Mouse (Mus musculus) kidney, adult 2 months (tissue): ENCODE measurements around the gene Tktl1. TPM values are rescaled to one million over a fixed set of nuclear protein-coding genes. Genes with fewer than 3 reads are reported as not detected.
A peak's percentile ranks its signal among the peaks of the same experiment; 100 is the strongest.

Experiments used
- DNase-seq: peaks from one replicate; pipeline ENCODE4 v3.0.0; 2021
- H3K27ac ChIP-seq: fragments of 200-500 bp; 2 replicates; pipeline ENCODE4 v1.5.1; 2012; ENCODE audit warnings: low read depth, low read length, control low read depth, inconsistent platforms; ENCODE audit not compliant: insufficient read depth
- H3K27me3 ChIP-seq: fragments of 200-500 bp; replicated peaks from 2 replicates; pipeline ENCODE4 v1.6.1; 2012; ENCODE audit warnings: mild to moderate bottlenecking, moderate library complexity, low read length, inconsistent platforms; ENCODE audit not compliant: control insufficient read depth, insufficient read depth
- H3K36me3 ChIP-seq: fragments of 200-500 bp; 2 replicates; pipeline ENCODE4 v1.6.1; 2012; ENCODE audit warnings: mild to moderate bottlenecking, moderate library complexity, low read length, inconsistent platforms; ENCODE audit not compliant: control insufficient read depth, insufficient read depth
- H3K4me1 ChIP-seq: fragments of 200-500 bp; 2 replicates; pipeline ENCODE4 v1.6.1; 2011; ENCODE audit warnings: low read length; ENCODE audit not compliant: control insufficient read depth, insufficient read depth
- H3K4me3 ChIP-seq: fragments of 200-500 bp; 2 replicates; pipeline ENCODE4 v1.5.1; 2011; ENCODE audit warnings: mild to moderate bottlenecking, low read depth, low read length, control low read depth; ENCODE audit not compliant: insufficient read depth
- CTCF ChIP-seq: fragments of 200-500 bp; conservative IDR thresholded peaks from 2 replicates; pipeline ENCODE4 v1.5.1; 2011; ENCODE audit warnings: low read depth, mild to moderate bottlenecking, control low read depth, low read length, moderate library complexity, mixed read lengths; ENCODE audit not compliant: insufficient read depth, insufficient read length
- POLR2A ChIP-seq: fragments of 200-500 bp; IDR thresholded peaks from one replicate; pipeline ENCODE4 v1.6.1; 2011; ENCODE audit warnings: low read depth, low read length, control low read depth
- WGBS: fragments of 180-500 bp; shearing (Covaris S2); methylation state at CpG from one replicate; pipeline ENCODE4 v1.1.7; 2018; 5-methylcytosine and 5-hydroxymethylcytosine counted together
- polyA plus RNA-seq: library from polyadenylated mRNA; depleted of rRNA; stranded (reverse); fragments of >200 nt; gene quantifications from 2 replicates; pipeline ENCODE4 v1.2.3, GENCODE M21; 2012

The Tktl1 gene
- polyA plus RNA-seq, 1 experiment, result not detected

DNA sequence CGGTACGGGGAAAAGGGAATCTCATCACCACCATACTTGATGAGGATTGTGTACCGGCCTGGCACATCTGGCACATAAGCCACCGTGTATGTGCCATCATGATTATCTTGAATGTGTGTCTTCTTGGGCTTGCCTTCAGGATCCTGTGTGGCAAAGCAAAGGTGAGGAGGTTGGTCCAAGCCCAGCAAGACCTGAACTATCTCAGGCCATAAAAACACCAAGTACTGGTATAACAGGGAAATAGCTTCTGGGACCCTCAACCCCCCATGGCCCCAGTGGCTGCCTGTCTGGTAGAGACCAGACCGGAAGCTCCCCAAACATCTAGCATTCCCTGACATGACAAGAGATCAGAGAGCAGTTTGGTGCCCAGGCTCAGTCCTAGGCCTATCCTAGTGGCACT, 56.1 kb downstream of the Tktl1 start:
- no peaks in the 10 kb centered on the region for H3K36me3 ChIP-seq
- 88% methylated on average over 5 of the region's 5 CpGs for WGBS

DNA sequence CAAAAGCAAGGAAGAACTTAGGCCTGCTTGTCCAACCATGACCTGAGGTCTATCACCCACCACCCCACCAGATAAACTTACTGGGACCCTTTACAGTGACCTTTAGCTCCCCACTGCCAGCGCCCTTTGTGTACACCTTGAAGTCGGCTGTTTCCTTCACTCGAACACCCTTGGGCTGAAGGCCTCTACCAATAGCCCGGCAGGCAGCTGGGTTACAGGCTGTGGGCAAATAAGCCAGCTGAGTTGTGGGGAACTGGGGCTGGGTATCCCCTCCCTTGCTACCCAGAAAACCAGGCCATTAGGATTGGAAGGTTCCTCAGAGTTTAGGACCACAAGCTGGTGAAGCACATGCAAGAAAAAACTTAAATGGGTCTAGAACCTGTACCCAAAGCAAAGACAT, 63.3 kb downstream of the Tktl1 start:
- TF ChIP-seq CTCF, result no peak
- TF ChIP-seq POLR2A, result no peak
- Histone ChIP-seq H3K27ac (no peak overlapping the region), H3K4me1 (no peaks in the 10 kb centered on the region), H3K36me3 (no peaks in the 10 kb centered on the region), H3K4me3 (no peak overlapping the region), H3K27me3 (no peaks in the 10 kb centered on the region)
- no peak for DNase-seq
- WGBS, result 96% methylated on average over 4 of the region's 4 CpGs

More for the DNA sequence above, 56.1 kb downstream of the Tktl1 start:
- TF ChIP-seq POLR2A (no peak), CTCF (no peak)
- DNase-seq, result no peak
- H3K27me3 ChIP-seq, result no peaks in the 10 kb centered on the region
- H3K4me3 ChIP-seq, result no peak overlapping the region
- no peak overlapping the region for H3K27ac ChIP-seq
- no peaks in the 10 kb centered on the region for H3K4me1 ChIP-seq

DNA sequence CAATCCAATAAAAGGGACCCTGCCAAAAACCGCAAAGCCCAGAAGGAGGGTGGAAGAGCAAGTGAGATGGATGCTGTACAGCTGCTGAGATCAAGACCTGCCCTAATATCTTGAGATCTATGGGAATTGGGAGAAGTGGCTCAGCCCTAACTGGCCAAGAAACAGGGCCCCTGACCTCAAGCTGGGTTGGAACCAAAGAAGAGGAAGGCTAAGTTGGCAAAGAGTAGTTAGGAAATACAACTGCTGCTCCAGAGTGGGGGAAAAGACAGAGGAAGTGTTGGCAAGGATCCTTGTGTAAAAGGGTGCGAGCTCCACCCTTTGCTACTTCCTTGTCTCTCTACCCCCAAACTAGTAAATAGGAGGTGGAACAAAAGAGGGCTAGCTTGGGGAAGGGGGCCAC, 66.3 kb downstream of the Tktl1 start:
- DNase-seq, result peak; percentile 27
- Histone ChIP-seq H3K27me3 (no peaks in the 10 kb centered on the region), H3K4me3 (peak overlapping the region; percentile 16; the same call in 1 of the 2 replicates), H3K36me3 (no peaks in the 10 kb centered on the region), H3K4me1 (no peaks in the 10 kb centered on the region), H3K27ac (peak overlapping the region; percentile 39; the same call in 1 of the 2 replicates)
- WGBS, result 68% methylated on average over 2 of the region's 2 CpGs
- TF ChIP-seq CTCF, result no peak
- no peak for TF ChIP-seq POLR2A

DNA sequence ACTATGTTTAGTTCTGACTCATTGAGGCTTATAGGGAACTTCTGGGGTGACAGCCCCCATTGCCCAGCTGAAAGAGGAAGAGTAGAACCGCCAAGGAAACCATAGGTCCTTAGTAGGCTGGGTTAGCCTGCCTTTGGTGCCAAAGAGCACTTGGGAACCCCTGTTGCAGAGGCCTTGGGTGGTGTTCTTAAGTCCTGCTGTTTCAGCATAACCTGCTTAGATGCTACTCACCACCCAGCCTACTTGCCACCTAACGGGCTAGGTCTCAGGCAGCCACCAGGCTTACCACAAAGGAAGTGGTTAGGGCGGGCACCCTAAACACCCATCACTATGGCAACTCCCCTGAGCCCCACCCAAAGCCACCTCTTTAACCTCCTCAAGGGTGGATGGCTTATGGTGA, 66.7 kb downstream of the Tktl1 start:
- peak overlapping the region; percentile 16 for H3K4me3 ChIP-seq
- H3K36me3 ChIP-seq, result no peaks in the 10 kb centered on the region
- no peaks in the 10 kb centered on the region for H3K4me1 ChIP-seq
- DNase-seq, result no peak
- no peak for TF ChIP-seq CTCF
- TF ChIP-seq POLR2A, result no peak
- peak overlapping the region; percentile 39; the same call in 1 of the 2 replicates for H3K27ac ChIP-seq
- 57% methylated on average over 3 of the region's 3 CpGs for WGBS
- no peaks in the 10 kb centered on the region for H3K27me3 ChIP-seq

DNA sequence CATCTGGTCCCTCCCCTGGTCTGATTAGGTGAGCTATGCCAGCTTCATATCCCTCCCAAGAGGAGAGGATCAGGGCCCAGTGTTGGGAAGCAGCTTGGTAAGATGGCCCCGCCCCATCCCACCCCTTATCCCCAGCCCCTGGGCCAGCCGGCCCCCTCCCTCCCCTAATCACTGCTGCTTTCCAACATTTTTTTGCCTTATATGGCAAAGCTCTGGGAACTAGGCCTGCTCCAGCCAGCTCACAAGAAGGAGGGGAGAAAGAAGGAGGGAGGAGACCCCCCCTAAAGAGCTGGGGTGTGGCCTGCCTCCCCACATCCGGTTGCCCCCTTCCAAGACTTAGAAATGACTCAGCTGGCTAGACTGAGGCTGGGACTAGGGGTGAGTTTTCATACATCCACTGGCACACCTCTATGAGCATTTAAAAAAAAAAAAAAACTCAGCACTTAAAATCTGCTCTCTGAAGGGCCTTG, 67.6 kb downstream of the Tktl1 start:
- peak overlapping the region; percentile 48 for H3K4me3 ChIP-seq
- peak overlapping the region; percentile 73 for H3K27ac ChIP-seq
- TF ChIP-seq CTCF (no peak), POLR2A (no peak)
- no peaks in the 10 kb centered on the region for H3K36me3 ChIP-seq
- H3K27me3 ChIP-seq, result no peaks in the 10 kb centered on the region
- peaks cover 3% of the 10 kb centered on the region; the same call in 1 of the 2 replicates for H3K4me1 ChIP-seq
- peak; percentile 70 for DNase-seq
- WGBS, result 0% methylated on average over 1 of the region's 3 CpGs

DNA sequence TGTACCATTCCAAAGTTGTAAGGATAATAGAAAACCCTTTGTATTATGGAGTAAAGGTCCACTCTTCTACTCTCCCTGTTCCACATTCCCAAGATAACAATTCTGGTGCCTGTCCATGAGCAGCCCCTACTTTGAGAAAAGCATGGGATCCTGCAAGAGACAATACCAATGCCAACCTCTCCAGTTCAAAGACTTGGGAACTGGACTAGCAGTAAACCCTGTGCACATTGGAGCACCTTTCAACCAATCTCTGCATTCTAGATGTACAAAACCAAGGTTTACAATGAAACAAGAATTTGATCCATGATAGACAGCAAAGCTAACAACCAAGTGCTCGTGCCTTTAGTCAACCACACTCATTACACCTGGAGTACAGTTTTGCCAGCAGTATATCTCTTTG, 68.0 kb downstream of the Tktl1 start:
- Histone ChIP-seq H3K27me3 (no peaks in the 10 kb centered on the region), H3K4me3 (peak overlapping the region; percentile 33; the same call in 1 of the 2 replicates), H3K36me3 (no peaks in the 10 kb centered on the region), H3K27ac (peak overlapping the region; percentile 81; the same call in 1 of the 2 replicates), H3K4me1 (peaks cover 3% of the 10 kb centered on the region)
- TF ChIP-seq POLR2A (no peak), CTCF (no peak)
- whole genome bisulfite sequencing, result 24% methylated on average over 1 of the region's 1 CpGs
- no peak for DNase-seq

DNA sequence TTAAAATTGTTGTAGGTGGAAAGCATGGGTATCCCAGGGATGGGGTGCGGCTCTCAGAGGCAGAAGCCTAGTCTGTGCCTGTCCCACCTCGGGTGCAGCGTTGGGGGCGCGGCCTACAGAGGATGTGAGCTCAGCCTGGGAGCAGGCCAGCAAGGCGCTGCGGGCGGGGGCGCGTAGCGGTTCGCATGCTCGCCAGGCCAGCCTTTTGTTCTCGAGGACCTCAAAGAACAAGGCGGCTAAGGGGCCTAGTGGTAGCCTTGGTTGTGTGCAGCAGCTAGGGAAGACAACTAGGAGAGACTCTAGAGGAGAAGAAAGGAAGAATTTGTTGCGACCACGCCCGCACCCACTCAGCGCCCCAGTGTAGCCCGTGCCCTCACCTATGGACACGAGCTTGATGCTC, 68.6 kb downstream of the Tktl1 start:
- H3K27ac ChIP-seq, result peak overlapping the region; percentile 81
- no peaks in the 10 kb centered on the region for H3K27me3 ChIP-seq
- H3K4me1 ChIP-seq, result peaks cover 3% of the 10 kb centered on the region
- peak overlapping the region; percentile 51 for H3K4me3 ChIP-seq
- WGBS, result 4% methylated on average over 17 of the region's 21 CpGs
- TF ChIP-seq POLR2A, result peak; percentile 30
- TF ChIP-seq CTCF, result no peak
- DNase-seq, result peak; percentile 80
- no peaks in the 10 kb centered on the region for H3K36me3 ChIP-seq
